Mouse (Mus musculus): Measurements from ENCODE around the gene Cyp4b1. TPM values are rescaled to one million over a fixed set of nuclear protein-coding genes. Genes with fewer than 3 reads are reported as not detected.

The Cyp4b1 gene
- total RNA-seq, 4 experiments from 2014 or later = 26.4 to 38.4 (median 34.4) TPM

Other genes with a start within 250 kb of the Cyp4b1 start
- gene Cyp4a12b, start 236.1 kb downstream of the Cyp4b1 start, total RNA-seq (2022) = under 1 TPM in 1 of 4 experiments, not detected in 3; 0.14 TPM
- not detected for gene Cyp4a30b, start 195.1 kb downstream of the Cyp4b1 start, total RNA-seq (2022)
- not detected for gene Cyp4a14, start 151.6 kb downstream of the Cyp4b1 start, total RNA-seq (2022)
- under 1 TPM in 3 of 4 experiments, not detected in 1; 0.12 to 0.22 (median 0.19) TPM for gene Cyp4a10, start 129.5 kb downstream of the Cyp4b1 start, total RNA-seq (2022)
- gene Cyp4a31, start 84.1 kb downstream of the Cyp4b1 start, total RNA-seq (2022) = not detected
- gene Cyp4a32, start 46.8 kb downstream of the Cyp4b1 start, total RNA-seq (2022) = not detected
- 10 to 100 TPM; 39.9 to 43.2 (median 42.3) TPM for gene Efcab14, start 90.0 kb upstream of the Cyp4b1 start, total RNA-seq (2022)
- 1 to 10 TPM in 3 of 4 experiments, under 1 TPM in 1; 0.47 to 2.5 (median 1.4) TPM for gene Tex38, start 133.3 kb upstream of the Cyp4b1 start, total RNA-seq (2022)
- gene Atpaf1, start 137.1 kb upstream of the Cyp4b1 start, total RNA-seq (2022) = 100 to 1,000 TPM; 110 to 119 (median 113) TPM
- 1 to 10 TPM; 3.2 to 4.1 (median 3.4) TPM for gene Mob3c, start 180.4 kb upstream of the Cyp4b1 start, total RNA-seq (2022)
- 10 to 100 TPM; 22.2 to 27.6 (median 25.6) TPM for gene Mknk1, start 191.5 kb upstream of the Cyp4b1 start, total RNA-seq (2022)
- gene Kncn, start 236.7 kb upstream of the Cyp4b1 start, total RNA-seq (2022) = not detected
- not detected for gene 6430628N08Rik, start 242.9 kb upstream of the Cyp4b1 start, total RNA-seq (2022)